Comparison of ENCODE assay signal across 8 mouse cellular contexts in the genomic region with DNA sequence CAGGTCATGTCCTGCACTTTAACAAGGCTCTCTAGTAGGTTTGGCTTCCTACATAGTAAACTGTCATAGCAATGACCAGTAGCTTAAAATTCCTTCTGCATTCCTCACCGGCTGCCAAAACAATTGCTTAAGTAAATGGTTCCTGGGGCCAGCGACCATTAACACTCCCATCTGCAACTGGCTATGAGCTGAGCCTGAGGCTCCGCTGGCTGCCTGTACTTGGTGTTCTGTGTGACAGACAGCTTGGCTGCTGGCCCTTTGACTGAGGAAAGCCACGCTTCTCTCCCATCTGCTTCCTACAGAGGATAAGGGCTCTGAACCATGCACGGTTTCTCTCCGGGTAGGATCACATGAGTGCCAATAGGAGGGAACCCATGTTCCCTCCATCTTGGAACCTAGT. TPM values are rescaled to one million over a fixed set of nuclear protein-coding genes. Genes with fewer than 3 reads are reported as not detected.
DNase-seq lines count a peak whose midpoint lies in the region; ATAC-seq lines count a peak whose summit lies in the region.

No protein-coding gene starts in this region.

- peak; percentile 61; the same call in 1 of the 2 replicates for ATAC-seq in heart, embryonic 14.5 days (ENCODE audit: insufficient number of reproducible peaks, insufficient read depth, low FRiP score, low read depth)
- no peak for ATAC-seq in activated CD4-positive, CD25-positive, alpha-beta regulatory T cell, adult 4 months
- no peak for ATAC-seq in liver, embryonic 12.5 days

- H3K9me3 ChIP-seq in heart, embryonic 14.5 days (ENCODE audit: control insufficient read depth, low read length), result no peaks in the 10 kb centered on the region
- no peaks in the 10 kb centered on the region for H3K9me3 ChIP-seq in liver, embryonic 12.5 days (replicated peaks)

- no peak overlapping the region for H3K4me2 ChIP-seq in heart, embryonic 14.5 days (ENCODE audit: low read length)
- no peak overlapping the region for H3K4me2 ChIP-seq in liver, embryonic 12.5 days

- WGBS in heart, embryonic 14.5 days, result 4% methylated on average over 6 of the region's 6 CpGs
- 50% methylated on average over 6 of the region's 6 CpGs for WGBS in liver, embryonic 12.5 days (ENCODE audit: insufficient replicate concordance)

- H3K27me3 ChIP-seq in heart, embryonic 14.5 days (ENCODE audit: control insufficient read depth, insufficient read depth, low read length), result no peaks in the 10 kb centered on the region
- H3K27me3 ChIP-seq in liver, embryonic 12.5 days (replicated peaks), result no peaks in the 10 kb centered on the region

- H3K4me3 ChIP-seq in brown adipose tissue, adult 24 weeks (ENCODE audit: insufficient read depth, low read depth, low read length), result no peak overlapping the region
- no peak overlapping the region for H3K4me3 ChIP-seq in heart, embryonic 14.5 days (ENCODE audit: control insufficient read depth in 1 of 2, insufficient read depth in 1 of 2, low read depth in 1 of 2, low read length in 2 of 2)
- no peak overlapping the region for H3K4me3 ChIP-seq in liver, embryonic 12.5 days

- H3K4me1 ChIP-seq in brown adipose tissue, adult 24 weeks (ENCODE audit: control insufficient read depth, insufficient read depth, insufficient read length, low read length), result no peaks in the 10 kb centered on the region
- peaks cover 0 to 9% of the 10 kb centered on the region in 2 experiments; a peak in 1 of 4 replicates for H3K4me1 ChIP-seq in heart, embryonic 14.5 days (ENCODE audit: control insufficient read depth in 2 of 2, insufficient read depth in 2 of 2, low read length in 2 of 2)
- no peaks in the 10 kb centered on the region for H3K4me1 ChIP-seq in liver, embryonic 12.5 days

- 0 out of 2 replicates have a peak overlapping the region, but pooled peaks have one; percentile 29 for H3K27ac ChIP-seq in brown adipose tissue, adult 24 weeks (replicated peaks; ENCODE audit: low read depth, low read length)
- H3K27ac ChIP-seq in heart, embryonic 14.5 days (replicated peaks in 1 of 2; ENCODE audit: control insufficient read depth in 1 of 2, insufficient read depth in 1 of 2, low read depth in 2 of 2, low read length in 2 of 2), result 0 out of 4 replicates have a peak overlapping the region, but pooled peaks of 1 of the 2 experiments have one; percentile 7
- H3K27ac ChIP-seq in liver, embryonic 12.5 days, result no peak overlapping the region

- H3K9ac ChIP-seq in heart, embryonic 14.5 days (ENCODE audit: low read length), result no peak overlapping the region
- no peak overlapping the region for H3K9ac ChIP-seq in liver, embryonic 12.5 days

- H3K36me3 ChIP-seq in heart, embryonic 14.5 days (ENCODE audit: control insufficient read depth, insufficient read depth, low read length), result no peaks in the 10 kb centered on the region
- no peaks in the 10 kb centered on the region for H3K36me3 ChIP-seq in liver, embryonic 12.5 days

- peak; percentile 30 for DNase-seq in layer of hippocampus, adult 11-12 months (ENCODE audit: low spot score)
- DNase-seq in layer of hippocampus, adult 9-10 months (ENCODE audit: low spot score), result no peak
- DNase-seq in kidney, postnatal 4 days, result peak; percentile 58 to 65
- no peak for DNase-seq in ovary, adult 18-20 months (ENCODE audit: low spot score)

RNA-seq across cellular contexts. Expression of gene Lypd6b, which starts 53.1 kb away (rescaled TPM):
- not detected in 2 replicates for polyA plus RNA-seq in brown adipose tissue, adult 24 weeks (2012; ENCODE audit: insufficient read depth, insufficient read length, missing spikeins)
- 2.3 TPM in 2 replicates for polyA plus RNA-seq in heart, embryonic 14.5 days (2014; fragmentation: Nextera tagmentation; extraction: Ambion mirVana)
- polyA plus RNA-seq in activated CD4-positive, CD25-positive, alpha-beta regulatory T cell, adult 4 months (2017; shearing (Covaris generic)), result under 1 TPM in 1 of 2 experiments, not detected in 1; 0.47 TPM
- 0.12 TPM in 1 of 2 replicates, not detected in the other for polyA plus RNA-seq in liver, embryonic 12.5 days (2016; fragmentation: Nextera tagmentation; extraction: Ambion mirVana)

Comparison
In these comparisons a context has a peak if more than half of its experiments do, and no peak if none do; other contexts are left out.
1. DNase-seq: peak in layer of hippocampus, adult 11-12 months (single experiment) and kidney, postnatal 4 days (2 of 2); none in layer of hippocampus, adult 9-10 months (single experiment) and ovary, adult 18-20 months (single experiment).